Mouse (Mus musculus) cortical plate, adult 2 months (tissue): ENCODE results near the gene Cfap54.

Source experiments
- CTCF ChIP-seq: fragments of 200-500 bp; IDR thresholded peaks from 2 replicates; pipeline ENCODE4 v1.5.1; 2011; ENCODE audit warnings: mild to moderate bottlenecking, control low read depth, low read length; ENCODE audit not compliant: insufficient read depth; ENCODE audit errors: extremely low read depth
- POLR2A ChIP-seq: fragments of 200-500 bp; IDR thresholded peaks from 2 replicates; pipeline ENCODE4 v1.6.1; 2011; ENCODE audit warnings: mild to moderate bottlenecking, low read length, control low read depth; ENCODE audit not compliant: insufficient read depth; ENCODE audit errors: extremely low read depth

GRCm38 (mm10) chr10:93083963-93084340, 2.5 kb upstream of the Cfap54 start:
- TF ChIP-seq CTCF, result no peak
- no peak for TF ChIP-seq POLR2A
